Mouse (Mus musculus) monocyte, adult 5-6 weeks (primary cell): ENCODE data around the gene Smad3. TPM values are rescaled to one million over a fixed set of nuclear protein-coding genes. Genes with fewer than 3 reads are reported as not detected.

Source experiments
- ATAC-seq: fragments of 153-309, 156-312 bp; replicated peaks from 2 replicates; pipeline ENCODE4 v1.8.0; 2017; ENCODE audit warnings: mild to moderate bottlenecking; ENCODE audit not compliant: low TSS enrichment, insufficient number of reproducible peaks, severe bottlenecking, poor library complexity, low FRiP score
- total RNA-seq: library from RNA; stranded (forward); fragments of 200-1000, 200-491, 200-594 nt; gene quantifications from 3 replicates; pipeline ENCODE4 v1.2.3, GENCODE M21; 2017

The Smad3 gene
- total RNA-seq, 1 experiment from 2014 or later = 52.0 TPM

GRCm38 (mm10) chr9:63623895-63624569, 133.8 kb downstream of the Smad3 start:
- no peak for ATAC-seq

- ATAC-seq = no peak
Observed at GRCm38 (mm10) chr9:63617967-63618366, 139.8 kb downstream of the Smad3 start.

DNA sequence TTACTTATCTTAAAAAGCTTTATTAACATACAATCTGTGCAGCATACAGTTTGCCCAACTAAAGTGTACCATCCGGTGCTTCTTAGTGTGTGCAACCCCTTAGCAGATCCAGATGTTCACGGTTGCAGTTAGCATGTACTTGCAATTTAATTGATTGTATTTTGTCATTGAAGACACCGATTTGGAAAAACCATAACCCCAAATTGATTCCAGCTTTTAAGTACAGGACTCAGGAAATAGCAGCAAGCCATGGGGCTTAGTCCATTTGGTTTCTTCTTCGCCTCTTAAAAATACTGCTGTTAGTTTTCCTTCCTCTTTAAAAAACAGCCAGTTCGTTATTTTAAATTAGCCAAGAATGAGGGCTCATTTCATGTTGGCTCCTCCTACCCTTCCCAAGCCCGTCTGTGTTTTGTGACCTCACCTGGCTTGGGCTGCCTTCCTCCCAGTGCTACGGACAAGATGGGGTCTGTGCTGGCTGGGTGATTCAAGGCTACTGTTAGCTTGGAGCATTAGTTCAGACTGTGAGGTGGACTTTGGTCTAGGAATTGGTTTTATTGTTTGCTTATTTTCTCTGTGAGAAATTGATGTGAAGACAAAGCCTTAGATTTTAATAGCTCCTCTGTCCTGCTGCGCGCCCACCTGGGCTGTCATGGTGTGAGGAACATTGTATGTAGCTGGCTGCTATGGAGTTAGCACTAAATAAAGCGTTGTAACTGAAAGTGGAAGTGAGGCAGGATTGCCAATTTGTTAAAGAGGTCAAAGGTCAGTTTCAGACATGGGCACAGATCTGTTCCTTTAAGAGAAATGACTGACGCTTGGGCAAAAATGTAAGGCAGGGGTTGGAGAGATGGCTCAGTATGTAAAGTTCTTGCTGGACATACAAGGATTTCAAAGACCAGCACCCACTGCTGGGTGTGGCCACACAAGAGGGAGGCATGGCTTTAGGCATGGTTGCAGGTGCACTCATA, 143.5 kb downstream of the Smad3 start:
- ATAC-seq = peak; percentile 59

DNA sequence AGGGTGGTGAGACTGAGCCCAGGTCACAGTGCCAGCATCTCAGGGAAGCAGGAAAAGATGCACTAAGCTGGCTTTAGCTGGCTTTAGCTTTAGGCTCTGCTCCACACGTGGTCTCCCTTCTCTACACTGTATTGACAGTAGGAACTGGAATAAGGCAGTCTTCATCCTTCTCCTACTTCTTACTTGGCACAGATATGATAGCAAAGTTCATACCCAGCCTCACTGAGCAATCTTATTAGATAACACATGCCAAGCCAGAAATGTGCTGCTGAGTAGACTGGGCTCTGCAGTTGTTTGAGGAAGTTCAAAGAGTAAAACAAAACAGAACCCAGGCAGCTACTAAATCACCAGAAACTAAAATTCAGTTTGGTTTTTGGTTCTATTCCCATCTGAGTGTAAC, 144.2 kb downstream of the Smad3 start:
- ATAC-seq = no peak

GRCm38 (mm10) chr9:63612565-63613515, 145.0 kb downstream of the Smad3 start:
- no peak for ATAC-seq

GRCm38 (mm10) chr9:63611967-63612366, 145.8 kb downstream of the Smad3 start:
- peak; percentile 55 for ATAC-seq

- no peak for ATAC-seq
Observed at GRCm38 (mm10) chr9:63610841-63611366, 146.9 kb downstream of the Smad3 start.

DNA sequence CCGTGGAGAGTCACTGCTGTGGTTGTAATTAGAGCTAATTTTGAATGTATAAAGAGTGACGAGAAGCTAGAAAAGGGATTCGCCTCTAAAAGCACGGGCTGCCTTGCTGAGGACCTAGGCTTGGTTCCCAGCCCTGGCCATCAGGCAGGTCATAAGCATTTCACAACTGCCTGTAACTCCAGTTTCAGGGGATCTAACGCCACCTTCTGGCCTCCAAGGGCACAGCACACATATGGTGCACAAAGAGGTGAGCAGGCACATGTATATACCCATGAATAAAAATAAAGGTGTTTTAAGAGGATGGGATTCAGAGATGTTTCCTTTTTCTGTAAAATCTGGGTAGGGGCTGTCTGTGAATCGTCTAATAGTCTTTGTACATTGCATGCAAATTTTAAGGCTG, 147.6 kb downstream of the Smad3 start:
- no peak for ATAC-seq

GRCm38 (mm10) chr9:63609776-63610175, 148.0 kb downstream of the Smad3 start:
- no peak for ATAC-seq

DNA sequence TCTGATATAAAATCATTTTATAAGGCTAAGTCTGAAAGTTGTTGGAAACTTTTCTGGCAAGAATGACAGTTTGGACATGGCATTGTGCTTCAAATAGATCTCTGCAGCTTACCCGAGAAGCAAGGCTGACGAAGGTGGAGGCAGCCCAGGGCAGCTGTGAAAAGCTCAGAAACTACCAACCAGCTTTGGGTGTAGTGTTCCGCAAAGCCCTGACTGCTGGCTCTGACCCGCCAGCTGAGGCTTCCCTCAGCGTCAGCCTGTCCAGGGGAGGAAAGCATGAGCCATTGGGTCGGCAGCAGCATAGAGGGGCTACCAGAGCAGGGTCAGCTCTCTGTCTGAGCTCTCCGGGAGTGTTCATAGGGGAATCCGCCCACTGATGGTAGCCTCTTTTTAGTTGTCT, 148.5 kb downstream of the Smad3 start:
- ATAC-seq = no peak

DNA sequence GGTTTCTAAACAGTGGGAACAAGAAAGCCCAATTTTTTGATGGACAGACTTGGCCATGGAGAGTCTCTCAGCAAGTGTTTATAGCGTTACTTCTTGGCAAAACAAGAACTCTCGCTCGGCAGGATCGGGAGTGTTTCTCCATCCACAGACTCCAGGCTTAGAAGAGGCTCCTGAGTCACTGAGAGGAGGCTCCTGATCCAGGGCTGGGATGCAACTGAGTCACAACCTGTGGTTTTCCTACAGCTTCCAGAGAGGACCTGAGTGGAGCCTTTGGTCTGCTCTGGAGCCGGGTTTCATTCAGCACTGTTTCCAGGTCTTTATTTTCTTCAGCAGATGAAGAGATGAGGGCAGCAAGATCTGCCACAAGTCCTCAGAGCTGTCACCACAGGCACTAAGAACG, 149.8 kb downstream of the Smad3 start:
- no peak for ATAC-seq

- no peak for ATAC-seq
Observed at GRCm38 (mm10) chr9:63606594-63606993, 151.2 kb downstream of the Smad3 start.

- ATAC-seq = no peak
Observed at GRCm38 (mm10) chr9:63603849-63604248, 153.9 kb downstream of the Smad3 start.

DNA sequence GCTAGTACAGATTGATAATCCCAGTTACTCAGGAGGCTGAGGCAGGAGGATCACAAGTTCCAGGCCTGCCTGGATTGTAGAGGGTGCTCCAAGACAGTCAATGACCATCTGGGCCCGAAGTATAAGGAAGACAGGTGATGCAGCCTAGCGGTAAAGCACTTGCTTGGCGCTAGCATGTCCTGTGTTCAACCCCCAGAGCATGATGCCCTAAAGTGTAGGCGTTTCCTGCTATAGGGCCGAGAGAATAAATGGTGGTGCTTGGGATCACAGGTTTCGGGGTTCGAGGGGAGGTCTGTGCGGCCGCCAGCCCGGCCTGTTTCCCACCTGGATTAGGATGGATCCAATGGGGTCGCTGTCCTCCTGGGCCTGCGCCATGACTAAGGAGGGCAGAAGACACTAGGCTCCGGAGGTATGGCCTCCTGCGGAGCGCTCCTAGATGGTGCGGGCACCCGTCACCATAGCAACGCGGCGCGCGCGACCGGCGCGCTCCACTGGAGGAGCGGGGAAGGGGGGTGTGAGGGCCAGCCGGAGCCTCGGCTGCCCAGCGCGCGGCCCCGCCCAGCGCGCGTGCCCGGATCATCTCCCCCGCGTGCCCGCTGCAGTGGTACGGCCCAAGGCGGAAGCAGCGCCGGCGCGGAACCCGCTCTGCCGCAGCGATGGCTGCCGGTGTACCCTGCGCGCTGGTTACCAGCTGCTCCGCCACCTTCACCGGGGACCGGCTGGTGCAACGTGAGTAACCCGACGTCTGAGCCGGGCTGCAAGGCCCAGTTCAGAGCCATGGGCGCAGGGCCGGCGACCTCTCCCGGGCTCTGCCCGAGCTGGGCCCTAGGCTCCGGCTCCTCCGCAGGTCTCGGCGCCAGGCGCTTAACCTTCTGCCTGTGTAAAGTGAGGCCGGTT, 155.5 kb downstream of the Smad3 start, which contains the start of the genes Iqch and Aagab:
TSS of gene Iqch (minus strand) at position 451 of the 897 bp plus-strand sequence.
TSS of gene Aagab (plus strand) at position 618 of the 897 bp plus-strand sequence.
- ATAC-seq = peak; percentile 89
